Mouse (Mus musculus): ENCODE measurements around the gene Ttc25. TPM values are rescaled to one million over a fixed set of nuclear protein-coding genes. Genes with fewer than 3 reads are reported as not detected.

Ttc25 gene
- polyA plus RNA-seq (2012; rRNA removed): 0.05 and 0.06 TPM in 2 replicates

DNA sequence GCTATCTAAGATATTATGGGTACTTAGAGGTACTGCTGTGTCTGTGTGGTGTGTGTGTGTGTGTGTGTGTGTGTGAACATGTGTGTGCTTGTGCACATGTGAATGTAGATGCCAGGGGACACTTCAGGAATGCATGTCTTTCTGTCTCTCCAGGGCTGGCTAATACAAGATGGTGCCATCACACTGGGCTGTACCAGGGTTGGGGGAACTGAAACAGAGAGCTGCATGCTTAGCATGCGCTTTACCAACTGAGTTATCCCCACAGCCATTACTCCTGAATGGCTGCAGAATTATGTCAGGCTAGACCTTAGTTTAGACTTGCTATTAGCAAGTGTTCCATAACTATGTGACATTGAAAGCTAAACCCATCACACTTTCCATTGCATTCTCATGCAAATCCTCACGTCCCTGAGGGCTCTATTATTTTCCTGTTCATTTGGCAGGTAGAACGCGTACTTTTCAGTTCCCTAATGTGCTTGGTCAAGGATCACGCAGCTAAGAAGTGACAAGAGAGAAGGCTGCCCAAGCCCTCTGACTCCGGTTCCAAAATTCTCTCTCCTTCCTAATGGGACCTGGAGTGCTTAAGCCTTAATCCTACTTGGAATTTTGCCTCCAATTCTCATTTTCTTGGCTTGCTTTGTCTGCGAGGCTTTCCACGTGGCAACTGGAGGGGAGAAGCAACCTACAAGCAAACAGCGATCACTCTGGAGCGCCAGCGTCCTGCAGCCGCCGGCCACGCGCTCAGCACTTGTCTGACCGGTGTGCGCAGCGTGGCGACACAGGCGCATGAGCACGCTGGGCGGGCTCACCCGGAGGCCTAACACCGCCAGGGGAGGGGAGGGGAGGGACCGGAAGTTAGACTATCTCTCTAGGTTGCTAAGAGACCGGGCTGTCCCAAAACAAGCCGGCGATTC is at the start of gene Ttc25:
Ttc25 (plus strand) TSS at position 776 of the 914 bp plus-strand sequence.

DNA sequence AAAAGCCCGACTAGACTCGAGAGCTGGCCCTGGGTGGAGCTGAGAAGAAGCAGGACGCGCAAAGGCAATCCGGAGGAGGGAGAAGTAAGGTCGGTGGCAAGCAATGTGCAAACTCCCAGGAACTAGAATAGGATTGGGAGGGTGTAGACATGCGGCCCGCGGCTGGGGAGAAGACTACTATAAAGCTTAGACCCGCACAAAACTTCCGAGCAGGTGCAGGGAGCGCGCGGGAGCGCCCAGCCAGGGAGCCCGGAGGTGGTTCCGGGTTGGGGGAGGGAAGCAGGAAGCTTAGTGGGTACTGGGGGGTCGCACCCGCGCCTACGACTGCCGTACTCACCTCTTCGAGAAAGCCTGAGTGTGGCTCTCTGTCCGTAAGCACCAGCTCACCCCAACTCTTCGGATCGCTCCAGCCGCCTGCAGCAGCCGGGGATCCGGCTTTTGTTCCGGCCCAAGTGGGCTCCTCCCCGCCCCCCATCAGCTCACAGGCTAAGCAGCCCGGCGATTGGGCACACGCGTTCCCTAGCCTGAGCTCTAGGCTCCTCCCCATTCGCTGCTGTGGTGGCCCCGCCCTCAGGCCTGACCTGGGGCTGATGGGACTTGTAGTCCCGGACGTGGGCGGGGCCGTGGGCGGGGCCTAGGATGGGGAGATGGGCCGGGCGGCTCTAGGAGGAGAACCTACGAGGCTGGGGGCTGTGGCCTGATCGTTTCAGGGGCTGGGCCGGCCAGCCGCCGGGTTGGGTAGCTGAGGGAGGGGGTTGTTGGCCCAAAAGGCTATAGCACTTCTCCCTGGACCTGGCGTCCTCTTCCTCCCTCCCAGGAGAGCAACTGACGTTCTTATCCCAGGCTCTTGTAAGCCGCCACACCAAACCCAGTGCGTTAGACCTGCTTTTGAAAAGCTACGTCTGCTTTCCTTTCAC is 17.7 kb upstream of the Ttc25 start, which contains the start of gene Acly:
Acly (minus strand) TSS at position 543 of the 917 bp plus-strand sequence.

DNA sequence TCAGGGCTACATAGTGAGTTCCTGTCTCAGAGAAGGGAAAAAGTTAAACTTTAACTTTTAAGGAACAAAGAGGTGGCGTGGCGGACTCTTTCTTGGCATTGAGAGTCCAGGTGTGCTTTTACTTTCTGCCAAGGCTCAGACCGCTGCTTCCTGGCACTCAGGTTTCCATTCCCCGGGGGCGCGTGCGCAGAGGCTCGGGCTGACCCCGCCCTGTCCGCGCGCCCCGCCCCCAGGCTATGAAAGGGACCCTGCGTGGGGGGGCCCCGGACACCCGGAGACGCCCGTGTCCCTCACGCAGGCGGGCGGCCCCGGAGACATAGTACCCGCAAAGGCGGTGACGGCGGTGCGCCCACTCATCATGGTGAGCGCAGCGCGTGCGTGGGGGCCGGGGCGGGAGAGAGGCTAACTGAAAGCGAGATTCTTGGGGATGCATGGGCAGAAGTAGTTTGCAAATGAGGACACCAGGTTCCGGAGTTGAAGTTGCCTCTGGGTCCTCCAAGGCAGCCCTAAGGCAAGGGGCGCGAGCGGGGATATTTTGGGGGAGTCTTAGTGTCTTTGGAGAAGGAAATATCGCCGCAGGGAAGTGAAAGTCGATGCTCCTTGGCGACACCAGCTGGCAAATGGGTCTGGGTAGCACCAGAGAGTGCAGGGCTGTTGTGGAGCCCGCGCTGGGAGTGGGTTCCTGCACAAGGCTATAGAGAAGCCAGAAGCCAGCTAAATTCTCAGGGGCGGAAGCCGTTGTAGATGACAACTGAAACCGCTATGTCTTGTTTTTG is 29.5 kb downstream of the Ttc25 start, which contains the start of gene Cnp:
Cnp (plus strand) TSS at position 197 of the 776 bp plus-strand sequence.

DNA sequence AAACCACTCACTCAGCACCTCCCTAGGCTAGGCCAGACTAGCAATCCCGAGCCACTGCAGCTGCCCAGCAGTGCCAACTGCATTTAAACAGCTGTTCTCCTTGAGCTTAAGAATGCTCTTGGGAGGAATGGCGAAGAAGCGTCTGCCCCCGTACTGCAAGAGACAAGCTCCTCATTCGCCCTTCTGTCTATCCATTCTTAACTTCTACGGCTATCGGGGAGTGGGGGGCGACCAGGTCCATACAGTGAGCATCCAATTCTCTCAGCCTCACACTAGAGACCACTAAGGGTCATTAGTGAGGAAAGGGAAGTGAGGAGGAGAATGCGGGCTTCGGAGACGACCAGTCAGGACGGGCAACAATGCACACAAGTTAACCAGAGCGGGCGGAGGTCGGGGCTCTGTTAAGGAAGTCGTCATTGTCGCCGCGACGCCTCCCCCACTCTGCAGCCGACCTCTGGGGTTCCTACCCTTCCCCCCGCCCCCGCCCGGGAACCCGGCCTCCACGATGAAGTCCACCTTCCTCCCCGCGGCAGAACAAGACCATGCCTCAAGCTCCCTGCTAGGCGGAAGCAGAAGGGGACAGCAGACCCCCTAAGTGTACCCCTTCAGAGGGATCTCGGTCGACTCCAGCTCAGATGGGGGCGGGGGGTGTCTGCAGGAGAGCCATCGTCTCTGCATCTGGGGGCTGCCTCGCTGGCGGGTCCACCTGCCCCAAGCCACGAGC is 73.5 kb downstream of the Ttc25 start, which contains the start of gene Nkiras2:
Nkiras2 (plus strand) TSS at position 484 of the 724 bp plus-strand sequence.

DNA sequence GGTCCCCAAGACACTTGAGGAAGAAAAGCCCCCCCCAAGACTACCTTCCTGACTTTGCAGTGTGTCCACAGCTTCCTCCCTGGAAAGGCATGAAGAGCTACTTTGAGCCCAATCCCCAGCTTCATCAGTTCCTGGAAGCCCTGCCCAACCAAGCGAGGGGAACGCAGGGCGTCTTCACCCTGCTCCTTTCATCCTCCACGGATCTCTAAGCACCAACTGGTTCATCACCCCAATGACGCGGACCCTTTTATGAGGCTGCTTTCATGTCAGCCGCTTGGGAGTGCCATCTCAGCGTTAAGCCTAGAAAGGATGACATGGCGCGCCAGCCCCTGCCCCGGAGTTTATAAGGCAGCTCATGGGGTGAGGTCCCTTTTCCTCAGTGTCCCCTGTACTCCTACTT is 74.6 kb downstream of the Ttc25 start, which contains the start of gene Dnajc7:
Dnajc7 (minus strand) TSS at position 187 of the 400 bp plus-strand sequence.

Other genes with a start within 250 kb of the Ttc25 start
- gene Eif1, start 225.7 kb upstream of the Ttc25 start, polyA plus RNA-seq (2012; rRNA removed): 204 and 219 TPM in 2 replicates
- not detected in 2 replicates for gene Gast, start 211.2 kb upstream of the Ttc25 start, polyA plus RNA-seq (2012; rRNA removed)
- 1.2 and 1.3 TPM in 2 replicates for gene Hap1, start 189.5 kb upstream of the Ttc25 start, polyA plus RNA-seq (2012; rRNA removed)
- 11.3 and 13.5 TPM in 2 replicates for gene Jup, start 147.8 kb upstream of the Ttc25 start, polyA plus RNA-seq (2012; rRNA removed)
- gene P3h4, start 130.8 kb upstream of the Ttc25 start, polyA plus RNA-seq (2012; rRNA removed): 4.1 and 4.3 TPM in 2 replicates
- 5.2 and 5.6 TPM in 2 replicates for gene Fkbp10, start 129.9 kb upstream of the Ttc25 start, polyA plus RNA-seq (2012; rRNA removed)
- 11.5 and 11.7 TPM in 2 replicates for gene Nt5c3b, start 103.8 kb upstream of the Ttc25 start, polyA plus RNA-seq (2012; rRNA removed)
- gene Klhl10, start 103.7 kb upstream of the Ttc25 start, polyA plus RNA-seq (2012; rRNA removed): 0.07 and 0.09 TPM in 2 replicates
- gene Klhl11, start 72.9 kb upstream of the Ttc25 start, polyA plus RNA-seq (2012; rRNA removed): 0.80 and 0.84 TPM in 2 replicates
- 62.2 and 100 TPM in 2 replicates for gene Acly, start 17.6 kb upstream of the Ttc25 start, polyA plus RNA-seq (2012; rRNA removed)
- gene Cnp, start 29.3 kb downstream of the Ttc25 start, polyA plus RNA-seq (2012; rRNA removed): 9.4 and 11.5 TPM in 2 replicates
- gene Nkiras2, start 73.6 kb downstream of the Ttc25 start, polyA plus RNA-seq (2012; rRNA removed): 24.7 and 28.6 TPM in 2 replicates
- gene Dnajc7, start 74.6 kb downstream of the Ttc25 start, polyA plus RNA-seq (2012; rRNA removed): 66.1 and 73.5 TPM in 2 replicates
- 0.01 and 0.06 TPM in 2 replicates for gene Zfp385c, start 146.8 kb downstream of the Ttc25 start, polyA plus RNA-seq (2012; rRNA removed)
- 7.3 and 8.9 TPM in 2 replicates for gene Dhx58, start 158.7 kb downstream of the Ttc25 start, polyA plus RNA-seq (2012; rRNA removed)
- 12.1 and 14.0 TPM in 2 replicates for gene Kat2a, start 166.9 kb downstream of the Ttc25 start, polyA plus RNA-seq (2012; rRNA removed)
- gene Hspb9, start 168.2 kb downstream of the Ttc25 start, polyA plus RNA-seq (2012; rRNA removed): not detected in 2 replicates
- gene Rab5c, start 192.6 kb downstream of the Ttc25 start, polyA plus RNA-seq (2012; rRNA removed): 96.2 and 98.0 TPM in 2 replicates
- gene Kcnh4, start 214.3 kb downstream of the Ttc25 start, polyA plus RNA-seq (2012; rRNA removed): not detected in 2 replicates
- not detected in 2 replicates for gene Hcrt, start 217.3 kb downstream of the Ttc25 start, polyA plus RNA-seq (2012; rRNA removed)
- 3.8 and 4.0 TPM in 2 replicates for gene Ghdc, start 225.3 kb downstream of the Ttc25 start, polyA plus RNA-seq (2012; rRNA removed)

All from liver, embryonic 18 days (tissue).